Mouse (Mus musculus) cerebellum, postnatal 4 days (tissue): ENCODE data around the gene Adra2a.

Experiments
- DNase-seq, 2 experiments: peaks; one replicate each; pipeline ENCODE4 v3.0.0; 2022; ENCODE audit warnings: low spot score in 2 of 2, mixed read lengths in 1 of 2

Adra2a gene

DNA sequence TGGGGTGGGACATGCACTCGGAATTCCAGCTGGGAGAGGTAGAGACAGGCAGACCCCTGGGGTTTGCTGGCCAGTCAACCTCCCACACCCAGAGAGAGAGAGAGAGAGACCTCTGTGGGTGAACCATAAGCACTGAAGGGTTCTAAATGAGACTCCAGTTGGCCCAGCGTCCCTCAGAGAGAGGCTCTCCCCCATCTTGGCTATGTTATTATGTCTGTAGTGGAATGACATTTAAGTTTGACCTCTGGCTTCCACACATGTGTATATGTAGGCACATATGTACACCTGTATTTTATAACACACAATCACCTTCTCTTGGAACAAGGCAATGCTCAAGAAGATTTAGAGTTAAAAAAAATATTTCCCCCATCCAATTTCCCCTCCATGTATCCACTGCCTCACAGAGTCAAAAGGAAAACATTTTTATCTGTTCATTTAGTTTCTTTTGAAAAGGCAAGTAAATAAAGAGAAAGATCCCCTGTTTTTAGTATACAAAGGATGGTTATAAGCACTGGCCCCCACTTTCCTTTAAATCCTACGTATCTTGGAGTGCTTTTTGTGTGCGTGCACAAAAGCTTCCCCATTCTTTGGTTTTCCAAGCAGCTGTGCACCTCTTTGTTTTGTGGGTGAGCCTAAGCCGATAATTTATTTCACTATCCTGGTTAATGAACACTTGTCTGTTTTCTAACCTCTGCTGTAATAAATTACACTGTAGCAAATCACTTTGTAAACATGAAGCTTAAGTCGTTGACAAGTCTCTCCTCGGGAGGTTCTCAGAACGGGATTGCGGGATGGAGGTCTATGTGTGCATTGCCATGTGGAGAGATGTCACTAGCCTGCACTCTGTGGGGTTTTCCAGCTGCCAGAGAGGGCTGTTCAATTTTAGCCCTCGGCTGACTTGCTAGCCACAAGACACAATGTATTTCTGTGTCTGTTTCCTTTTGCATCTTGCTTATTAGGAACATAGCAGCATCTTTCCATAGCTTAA lies 32.7 kb downstream of the Adra2a start:
- no peak for DNase-seq

DNA sequence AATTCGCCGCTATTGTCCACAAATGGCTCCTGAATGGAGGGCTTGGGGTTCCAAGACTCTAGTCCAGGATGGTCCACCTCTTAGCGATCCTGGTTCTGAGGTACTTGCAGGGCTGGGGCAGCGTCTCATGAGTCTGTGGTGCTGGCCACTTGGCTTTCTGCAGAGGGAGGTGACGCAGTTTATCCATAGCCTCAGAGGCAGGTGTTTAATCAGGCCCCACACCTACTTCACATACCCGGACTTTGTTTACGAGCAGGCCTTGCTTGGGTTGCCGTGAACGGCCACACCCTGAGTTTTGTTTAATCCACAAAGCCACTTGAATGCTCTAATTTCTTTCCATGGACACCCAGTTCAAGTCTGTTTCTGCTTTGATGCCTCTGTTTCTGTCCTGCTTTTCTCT lies 37.4 kb downstream of the Adra2a start:
- no peak for DNase-seq

DNA sequence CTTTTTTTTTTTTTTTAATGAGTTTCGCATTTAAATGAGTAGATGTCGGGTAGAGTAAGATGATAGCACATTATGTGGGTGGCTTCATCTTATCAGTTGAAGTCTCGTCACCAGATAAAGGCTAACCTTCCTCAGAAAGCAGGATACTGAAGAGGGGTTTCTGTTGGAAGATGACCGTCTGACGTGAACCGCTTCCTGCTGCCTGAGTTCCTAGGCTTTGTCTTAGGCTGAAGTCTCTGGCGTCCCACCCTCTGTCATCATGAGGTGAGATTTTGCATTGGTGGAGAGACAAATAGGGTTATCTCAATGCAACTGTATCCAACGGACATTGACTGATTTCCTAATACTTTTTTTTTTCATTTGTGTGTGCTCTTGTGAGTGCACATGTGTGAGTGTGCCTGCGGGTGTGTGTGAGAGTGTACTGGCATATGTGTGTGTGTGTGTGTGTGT lies 37.8 kb downstream of the Adra2a start:
- DNase-seq = no peak

DNA sequence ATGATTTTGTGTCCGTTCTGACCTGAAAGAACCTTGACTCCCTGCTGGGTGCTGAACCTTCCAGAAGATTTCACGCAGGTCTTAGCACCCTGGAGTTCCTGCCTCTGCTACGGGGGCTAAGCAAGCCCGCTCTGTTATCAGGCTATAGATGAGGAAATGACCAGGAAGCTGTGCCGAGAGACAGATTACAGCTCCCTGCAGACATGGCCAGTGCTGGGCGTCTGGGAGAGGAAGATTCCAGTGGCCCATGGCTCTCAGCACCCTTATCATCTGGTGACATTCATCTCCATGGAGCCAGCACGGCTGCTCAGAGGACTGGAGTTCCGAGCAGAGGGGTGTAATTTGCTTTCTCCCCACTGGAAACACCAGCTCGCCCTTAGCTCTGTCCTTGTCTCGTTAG lies 43.4 kb downstream of the Adra2a start:
- DNase-seq = no peak

DNA sequence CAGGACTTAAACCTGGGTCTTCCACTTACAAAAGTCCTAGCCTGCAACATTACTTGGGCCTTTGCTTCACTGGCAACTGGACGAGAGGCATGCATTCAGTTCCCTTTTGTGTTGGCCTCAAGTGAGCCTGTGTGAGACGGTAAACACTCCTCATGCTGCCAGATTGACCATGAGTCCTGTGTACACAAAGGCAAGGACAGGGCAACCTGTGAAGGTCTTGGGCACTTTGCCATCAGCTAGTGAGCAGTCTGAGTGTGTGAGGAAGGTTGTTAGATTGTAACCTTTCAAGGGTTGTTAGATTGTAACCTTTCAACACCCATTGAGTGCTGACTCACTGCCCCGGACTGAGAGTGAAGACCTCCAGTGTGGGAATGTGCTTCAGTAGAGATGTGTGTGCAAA lies 49.6 kb downstream of the Adra2a start:
- no peak for DNase-seq

DNA sequence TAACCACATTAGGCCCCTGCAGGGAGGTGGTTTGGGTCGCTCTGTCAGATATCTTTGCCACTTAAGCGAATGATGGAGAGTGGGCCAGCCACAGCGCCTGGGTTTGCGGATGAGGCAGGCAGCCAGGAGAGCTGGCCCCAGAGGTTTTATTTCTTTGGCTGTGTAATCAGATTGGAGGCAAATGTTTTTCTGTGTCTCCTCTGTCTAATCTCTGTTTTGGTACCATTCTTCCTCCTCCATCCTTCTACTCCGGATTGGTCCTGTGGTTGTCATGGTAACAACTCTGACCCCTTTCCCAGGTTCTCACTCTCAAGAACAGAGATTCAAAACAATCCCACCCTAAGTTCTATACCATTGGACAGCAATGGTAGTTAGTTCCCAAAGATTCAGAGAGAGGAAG lies 51.8 kb downstream of the Adra2a start:
- no peak for DNase-seq

DNA sequence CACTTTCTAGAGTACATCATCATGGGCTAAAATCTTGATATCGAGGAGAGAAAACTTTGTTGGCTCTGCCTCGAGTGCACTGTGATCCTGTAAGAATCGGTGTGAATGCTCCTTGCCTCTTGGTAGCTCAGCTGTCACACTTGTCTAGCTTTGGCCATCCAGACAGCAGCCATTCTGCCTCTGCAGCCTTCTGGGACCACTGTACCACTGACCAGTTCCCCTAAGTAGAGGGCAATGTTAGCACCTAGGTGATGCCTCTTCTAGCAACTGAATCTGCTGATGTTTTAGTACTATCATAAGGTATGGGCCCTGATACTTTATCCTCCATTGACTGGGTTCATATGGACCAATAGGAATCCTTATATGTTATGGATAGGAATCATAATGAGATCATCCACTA lies 54.4 kb downstream of the Adra2a start:
- no peak for DNase-seq
